Mouse (Mus musculus) liver, embryonic 14.5 days (tissue): Measurements from ENCODE around the gene Ngdn. TPM values are rescaled to one million over a fixed set of nuclear protein-coding genes. Genes with fewer than 3 reads are reported as not detected.
A peak's percentile ranks its signal among the peaks of the same experiment; 100 is the strongest.

ENCODE experiments used
- ATAC-seq: fragments of 200-750 bp; cut with Nextera tagmentation; 2 replicates; pipeline ENCODE4 v1.8.0; 2017; ENCODE audit warnings: moderate number of reproducible peaks, mild to moderate bottlenecking, moderate library complexity; ENCODE audit not compliant: insufficient read depth
- DNase-seq, 3 experiments: peaks; one replicate each; pipeline ENCODE4 v3.0.0-alpha.2; 2012 to 2013; ENCODE audit warnings: low read depth in 3 of 3, low spot score in 3 of 3
- H3K27ac ChIP-seq: fragments of 300-500 bp; sonication (generic); 2 replicates; pipeline ENCODE4 v1.5.1; 2014; ENCODE audit warnings: moderate library complexity, mild to moderate bottlenecking, control low read depth, inconsistent platforms
- H3K27me3 ChIP-seq: fragments of 300-500 bp; sonication (generic); 2 replicates; pipeline ENCODE4 v1.6.1; 2014; ENCODE audit warnings: mild to moderate bottlenecking, low read length, moderate library complexity; ENCODE audit not compliant: control insufficient read depth, insufficient read depth
- H3K36me3 ChIP-seq: fragments of 300-500 bp; sonication (generic); replicated peaks from 2 replicates; pipeline ENCODE4 v1.6.1; 2014; ENCODE audit warnings: low read depth; ENCODE audit not compliant: control insufficient read depth, insufficient read depth
- H3K4me1 ChIP-seq, 2 experiments: fragments of 200-500 bp in 1 of 2; fragments of 300-500 bp in 1 of 2; sonication (generic) in 1 of 2; replicated peaks; 2 replicates each; pipeline ENCODE4 v1.6.1; 2012 to 2014; ENCODE audit warnings: antibody characterized with exemption in 1 of 2, inconsistent platforms in 1 of 2, low read length in 1 of 2; ENCODE audit not compliant: control insufficient read depth in 2 of 2, insufficient read depth in 2 of 2
- H3K4me2 ChIP-seq: fragments of 300-500 bp; sonication (generic); 2 replicates; pipeline ENCODE4 v1.6.1; 2014; ENCODE audit warnings: low read depth, mild to moderate bottlenecking, control low read depth, moderate library complexity
- H3K4me3 ChIP-seq, 2 experiments: fragments of 200-500 bp in 1 of 2; fragments of 300-500 bp in 1 of 2; sonication (generic) in 1 of 2; 2 replicates each; pipeline ENCODE4 v1.5.1; 2012 to 2014; ENCODE audit warnings: low read depth in 2 of 2, low read length in 2 of 2, mild to moderate bottlenecking in 2 of 2, control low read depth in 1 of 2, inconsistent platforms in 1 of 2, moderate library complexity in 1 of 2; ENCODE audit not compliant: insufficient read depth in 1 of 2
- H3K9ac ChIP-seq: fragments of 300-500 bp; sonication (generic); replicated peaks from 2 replicates; pipeline ENCODE4 v1.6.1; 2014; ENCODE audit warnings: mild to moderate bottlenecking, control low read depth, moderate library complexity
- H3K9me3 ChIP-seq: fragments of 300-500 bp; sonication (generic); 2 replicates; pipeline ENCODE4 v1.6.1; 2016; ENCODE audit warnings: low read length, mixed read lengths; ENCODE audit not compliant: control insufficient read depth
- CTCF ChIP-seq: IDR thresholded peaks from 2 replicates; pipeline ENCODE4 v1.5.1; 2016; ENCODE audit warnings: antibody characterized with exemption, low read depth, control low read depth
- EP300 ChIP-seq: IDR thresholded peaks from 2 replicates; pipeline ENCODE4 v1.6.1; 2016; ENCODE audit warnings: antibody characterized with exemption, low read depth
- WGBS: fragments of 180-500 bp; shearing (Covaris S2); extraction: QIAGEN DNeasy Blood & Tissue Kit; methylation state at CpG from one replicate; pipeline ENCODE4 v1.1.7; 2014; ENCODE audit not compliant: insufficient replicate concordance; 5-methylcytosine and 5-hydroxymethylcytosine counted together
- polyA plus RNA-seq, 2 experiments: library from polyadenylated mRNA; depleted of rRNA in 1 of 2; stranded (reverse) in 1 of 2; unstranded in 1 of 2; fragments of >200 nt; fragmentation: Nextera tagmentation in 1 of 2; extraction: Ambion mirVana in 1 of 2; gene quantifications; 2 replicates each; pipeline versions ENCODE4 v1.2.1 to v1.2.3; 2012 to 2014

Gene Ngdn
- polyA plus RNA-seq, 2 experiments: 31.0 to 36.0 TPM

DNA sequence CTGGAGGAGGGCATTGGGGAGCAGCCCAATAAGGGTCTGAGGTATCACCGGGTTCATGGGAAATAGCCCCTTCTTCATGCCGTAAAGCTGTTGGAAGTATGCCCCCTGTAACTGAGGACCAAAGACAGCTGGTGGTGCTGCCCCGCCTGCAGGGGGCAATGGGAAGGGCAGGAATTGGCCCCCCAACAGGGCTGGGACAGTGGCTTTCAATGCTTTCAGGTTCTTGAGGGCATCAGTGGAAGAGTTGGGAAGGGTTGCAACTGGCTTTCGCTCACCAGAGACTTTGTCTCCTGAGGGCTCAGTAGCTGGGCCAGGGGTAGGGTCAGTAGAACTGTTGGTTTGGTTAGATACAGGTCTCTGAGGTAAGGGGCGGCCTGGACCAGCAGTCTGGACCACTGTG lies 47.9 kb downstream of the Ngdn start:
- peak overlapping the region; percentile 97 for H3K9ac ChIP-seq
- ATAC-seq (peak; percentile 44), DNase-seq (no peak)
- H3K4me1 ChIP-seq: peaks cover 33 to 35% of the 10 kb centered on the region in 2 experiments
- no peaks in the 10 kb centered on the region; the same call in 1 of the 2 replicates for H3K36me3 ChIP-seq
- TF ChIP-seq CTCF: peak; percentile 68
- TF ChIP-seq EP300: no peak
- no peaks in the 10 kb centered on the region for H3K27me3 ChIP-seq
- H3K4me3 ChIP-seq: peak overlapping the region; percentile 65 to 70
- H3K9me3 ChIP-seq: no peaks in the 10 kb centered on the region
- H3K4me2 ChIP-seq: peak overlapping the region; percentile 89
- peak overlapping the region; percentile 85 for H3K27ac ChIP-seq
- 54% methylated on average over 5 of the region's 5 CpGs for WGBS

DNA sequence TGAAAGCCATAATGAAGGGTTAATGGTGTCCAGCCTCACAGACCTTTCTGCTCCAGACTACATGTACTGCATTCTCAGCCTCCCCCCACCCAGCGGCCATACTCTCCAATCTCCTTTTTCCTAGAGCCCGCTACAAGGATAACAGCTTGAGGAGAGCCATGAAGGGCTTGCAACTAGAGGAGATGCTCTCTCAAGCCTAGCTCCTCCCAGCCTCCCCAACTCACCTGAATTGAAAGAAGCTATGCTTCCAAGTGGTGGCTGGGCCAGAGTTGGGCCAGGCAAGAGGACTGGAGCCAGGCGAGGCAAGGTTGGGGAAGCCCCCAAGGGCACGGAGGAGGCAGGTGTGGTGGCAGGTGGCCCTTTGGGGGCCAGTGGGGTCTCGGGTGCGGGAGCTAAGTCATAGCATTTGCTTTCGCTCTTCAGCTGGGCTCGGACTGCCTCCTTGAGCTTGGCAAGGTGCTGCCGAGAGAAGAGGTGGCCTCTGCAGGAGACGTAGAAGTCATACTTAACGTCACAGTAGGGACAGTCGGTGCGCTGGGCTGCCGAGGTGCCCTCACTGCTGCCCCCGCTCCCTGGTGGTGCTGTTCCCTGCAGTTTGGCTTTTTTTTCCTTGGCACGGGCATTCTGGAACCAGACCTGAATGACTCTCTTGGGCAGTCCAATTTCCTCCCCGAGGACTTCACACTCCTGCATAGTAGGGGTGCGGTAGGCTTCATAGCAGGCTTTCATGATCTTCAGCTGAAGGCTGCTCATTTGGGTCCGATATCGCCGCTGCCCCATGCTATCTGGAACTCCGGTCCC lies 48.5 kb downstream of the Ngdn start:
- ATAC-seq (no peak), DNase-seq (no peak)
- H3K9me3 ChIP-seq: no peaks in the 10 kb centered on the region
- H3K9ac ChIP-seq: peak overlapping the region; percentile 97
- WGBS: 74% methylated on average over 22 of the region's 22 CpGs
- H3K36me3 ChIP-seq: no peaks in the 10 kb centered on the region; the same call in 1 of the 2 replicates
- peak overlapping the region; percentile 65 to 70 for H3K4me3 ChIP-seq
- TF ChIP-seq EP300 (no peak), CTCF (no peak)
- H3K4me1 ChIP-seq: peaks cover 27 to 28% of the 10 kb centered on the region in 2 experiments
- peak overlapping the region; percentile 85 for H3K27ac ChIP-seq
- H3K27me3 ChIP-seq: no peaks in the 10 kb centered on the region
- peak overlapping the region; percentile 89 for H3K4me2 ChIP-seq

DNA sequence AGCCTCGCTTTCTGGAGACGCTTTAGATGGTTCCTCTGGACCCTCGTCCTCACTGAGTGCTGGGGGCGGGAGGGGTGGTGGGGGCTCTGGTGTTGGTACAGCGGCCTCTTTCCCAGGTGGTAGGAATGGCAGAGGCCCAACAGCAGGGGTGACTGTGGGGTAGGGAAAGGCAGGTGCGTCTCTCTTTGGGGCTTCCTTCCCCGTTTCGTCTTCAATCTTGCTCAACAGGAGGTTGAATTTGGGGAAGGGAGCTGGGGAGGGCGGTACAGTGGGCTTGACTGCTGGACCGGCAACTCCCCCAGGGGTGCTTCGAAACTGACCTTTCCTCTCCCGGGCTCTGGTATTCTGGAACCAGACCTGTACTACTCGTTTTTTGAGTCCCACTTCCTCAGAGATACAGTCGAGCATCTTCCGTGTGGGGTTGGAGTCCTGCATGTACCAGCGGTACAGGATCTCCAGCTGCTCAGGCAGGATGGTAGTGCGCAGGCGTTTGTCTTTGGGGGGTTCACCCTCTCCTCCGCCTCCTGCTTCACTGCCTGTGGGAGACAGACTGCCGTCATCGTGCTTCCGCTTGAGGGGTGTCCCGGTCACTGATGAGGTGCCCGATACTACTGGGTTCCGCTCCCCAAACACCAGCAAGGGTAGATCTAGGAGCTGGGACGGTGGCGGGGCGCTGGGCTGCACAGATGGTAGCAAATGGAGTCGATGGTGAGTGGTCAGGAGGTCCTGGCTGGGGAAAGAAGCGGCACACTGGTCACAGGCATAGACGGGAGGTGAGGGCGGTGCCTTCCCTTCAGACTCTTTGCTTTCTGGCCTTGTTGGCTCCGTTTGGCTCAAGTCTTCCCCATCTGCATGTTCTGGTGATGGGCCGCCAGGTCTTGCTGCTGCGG lies 49.5 kb downstream of the Ngdn start:
- no peak for ATAC-seq
- Histone ChIP-seq H3K4me2 (peak overlapping the region; percentile 89), H3K4me3 (peak overlapping the region; percentile 65 to 70)

DNA sequence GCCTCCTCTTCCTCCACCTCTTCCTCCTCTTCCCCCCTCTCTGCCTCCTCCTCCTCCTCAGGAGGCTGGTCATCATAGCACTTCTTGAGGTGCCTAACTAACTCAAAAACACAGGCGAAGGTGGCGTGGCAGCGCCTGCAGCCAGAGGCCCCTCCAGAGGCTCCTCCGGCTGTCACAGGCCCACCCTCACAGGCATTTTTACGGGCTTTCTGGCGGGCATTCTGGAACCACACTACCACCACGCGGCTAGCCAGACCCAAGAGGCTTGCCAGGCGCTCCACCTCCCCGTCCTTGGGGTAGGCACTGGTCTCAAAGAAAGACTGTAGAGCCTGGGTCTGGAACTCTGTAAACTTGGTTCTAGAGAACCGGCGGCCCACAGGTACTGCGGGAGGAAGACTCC lies 50.1 kb downstream of the Ngdn start:
- Histone ChIP-seq H3K27me3 (no peaks in the 10 kb centered on the region), H3K4me2 (0 out of 2 replicates have a peak overlapping the region, but pooled peaks have one; percentile 4), H3K9ac (no peak overlapping the region), H3K4me3 (no peak overlapping the region), H3K9me3 (no peaks in the 10 kb centered on the region), H3K4me1 (peaks cover 14 to 15% of the 10 kb centered on the region in 2 experiments), H3K27ac (no peak overlapping the region), H3K36me3 (no peaks in the 10 kb centered on the region; the same call in 1 of the 2 replicates)
- DNase-seq (no peak), ATAC-seq (no peak)
- TF ChIP-seq CTCF: no peak
- no peak for TF ChIP-seq EP300
- 82% methylated on average over 13 of the region's 13 CpGs for WGBS

More for the DNA sequence above, 49.5 kb downstream of the Ngdn start:
- DNase-seq: no peak
- WGBS: 67% methylated on average over 35 of the region's 35 CpGs
- TF ChIP-seq CTCF (no peak), EP300 (no peak)
- no peaks in the 10 kb centered on the region; the same call in 1 of the 2 replicates for H3K36me3 ChIP-seq
- peak overlapping the region; percentile 97 for H3K9ac ChIP-seq
- no peaks in the 10 kb centered on the region for H3K27me3 ChIP-seq
- H3K9me3 ChIP-seq: no peaks in the 10 kb centered on the region
- peaks cover 17 to 19% of the 10 kb centered on the region in 2 experiments for H3K4me1 ChIP-seq
- no peak overlapping the region for H3K27ac ChIP-seq

DNA sequence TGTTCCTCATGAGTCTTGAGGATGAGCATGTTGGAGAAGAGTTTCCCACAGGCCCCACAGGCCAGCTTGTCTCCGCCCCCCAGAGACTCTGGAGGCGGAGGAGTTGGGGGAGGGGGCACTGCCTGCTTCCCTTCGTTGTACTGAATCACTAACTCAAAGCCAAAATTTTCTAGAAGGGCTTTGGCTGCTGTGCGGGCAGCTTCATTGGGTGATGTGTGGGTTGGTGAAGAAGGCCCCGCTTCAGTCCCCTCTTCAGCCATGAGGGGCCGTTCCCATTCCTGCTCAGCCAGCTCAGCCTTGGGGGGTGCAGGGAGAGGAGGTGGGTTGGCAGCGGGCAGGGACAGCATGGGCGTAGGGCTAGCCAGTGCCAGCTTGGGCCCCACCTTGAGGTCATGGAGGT lies 50.8 kb downstream of the Ngdn start:
- H3K27ac ChIP-seq: no peak overlapping the region
- H3K9ac ChIP-seq: no peak overlapping the region
- no peaks in the 10 kb centered on the region for H3K27me3 ChIP-seq
- H3K4me1 ChIP-seq: peaks cover 13 to 14% of the 10 kb centered on the region in 2 experiments
- ATAC-seq (no peak), DNase-seq (no peak)
- no peaks in the 10 kb centered on the region for H3K9me3 ChIP-seq
- no peak overlapping the region for H3K4me2 ChIP-seq
- H3K4me3 ChIP-seq: no peak overlapping the region
- no peak for TF ChIP-seq EP300
- no peak for TF ChIP-seq CTCF
- H3K36me3 ChIP-seq: no peaks in the 10 kb centered on the region; the same call in 1 of the 2 replicates
- WGBS: 86% methylated on average over 8 of the region's 8 CpGs
